Mouse (Mus musculus) kidney, postnatal 14 days (tissue): Measurements from ENCODE around the gene Epb41.

ENCODE experiments used
- DNase-seq: peaks from one replicate; pipeline ENCODE4 v3.0.0; 2022; ENCODE audit warnings: mixed read lengths

The Epb41 gene

DNA sequence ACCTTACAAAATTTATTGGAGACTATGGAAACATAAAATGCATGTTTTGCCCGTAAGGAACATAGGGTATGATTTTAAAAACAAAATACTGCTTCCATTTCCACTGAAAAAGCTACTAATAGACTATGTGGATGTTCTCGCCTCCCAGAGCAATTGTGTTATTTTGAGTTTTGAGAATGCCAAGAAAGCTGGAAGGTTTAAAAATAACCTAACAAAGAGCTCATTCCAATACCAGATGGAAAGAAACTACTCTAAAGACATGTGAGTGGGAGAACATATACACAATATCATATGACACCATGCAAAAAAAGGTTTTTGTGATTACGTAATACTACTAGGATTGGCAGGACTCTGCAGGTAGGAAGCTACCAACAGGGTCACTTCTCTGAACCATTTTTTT lies 31.4 kb downstream of the Epb41 start:
- no peak for DNase-seq

GRCm38 (mm10) chr4:132041471-132042332 lies 33.4 kb downstream of the Epb41 start:
- DNase-seq, result no peak

DNA sequence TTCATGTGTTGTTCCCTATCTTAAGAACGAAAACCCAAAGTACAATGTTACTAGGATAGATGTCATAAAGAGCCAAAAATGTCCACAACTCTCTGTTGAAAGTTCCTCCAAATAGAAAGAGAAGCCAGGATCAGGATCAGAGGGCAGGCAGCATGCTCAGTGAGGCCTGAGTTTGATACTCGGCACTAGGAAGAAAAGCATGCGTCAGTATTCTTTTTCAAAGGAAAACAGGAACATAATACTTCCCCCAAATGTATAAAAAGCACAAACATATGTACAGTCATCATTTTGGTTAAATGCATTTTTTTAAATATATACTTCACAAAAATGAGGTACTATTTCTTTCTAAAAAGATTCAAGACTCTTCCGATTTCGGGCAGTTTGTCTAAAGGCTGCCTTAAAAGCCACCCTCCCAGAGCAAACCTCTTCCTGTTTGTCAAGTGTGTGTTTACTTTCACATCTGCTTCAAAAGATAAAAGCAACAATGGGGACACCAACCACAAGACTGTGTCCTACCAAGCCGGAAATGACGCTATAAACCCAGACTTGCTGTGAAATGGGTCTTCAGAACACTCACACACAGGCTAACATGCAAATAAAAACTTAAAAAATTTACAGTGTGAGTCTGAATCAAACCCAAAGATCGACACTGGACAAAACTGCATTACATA lies 35.0 kb downstream of the Epb41 start:
- no peak for DNase-seq

DNA sequence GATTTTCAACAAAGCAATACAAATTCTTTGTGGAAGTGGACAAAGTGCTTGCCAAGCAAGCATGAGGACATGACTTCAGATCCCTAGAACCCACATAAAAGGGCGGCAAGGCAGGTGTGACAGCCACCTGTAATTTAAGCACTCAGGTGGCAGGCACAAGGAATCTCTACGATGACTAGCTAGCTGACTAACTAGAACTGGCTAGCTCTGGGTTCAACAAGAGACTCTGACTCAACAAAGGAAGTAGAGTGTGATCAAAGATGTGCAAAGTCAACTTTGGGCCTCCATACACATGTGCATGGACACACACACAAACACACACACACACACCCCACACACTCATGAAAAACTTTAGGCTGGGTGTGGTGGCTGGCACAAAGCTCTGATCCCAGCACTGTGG lies 35.6 kb downstream of the Epb41 start:
- no peak for DNase-seq

DNA sequence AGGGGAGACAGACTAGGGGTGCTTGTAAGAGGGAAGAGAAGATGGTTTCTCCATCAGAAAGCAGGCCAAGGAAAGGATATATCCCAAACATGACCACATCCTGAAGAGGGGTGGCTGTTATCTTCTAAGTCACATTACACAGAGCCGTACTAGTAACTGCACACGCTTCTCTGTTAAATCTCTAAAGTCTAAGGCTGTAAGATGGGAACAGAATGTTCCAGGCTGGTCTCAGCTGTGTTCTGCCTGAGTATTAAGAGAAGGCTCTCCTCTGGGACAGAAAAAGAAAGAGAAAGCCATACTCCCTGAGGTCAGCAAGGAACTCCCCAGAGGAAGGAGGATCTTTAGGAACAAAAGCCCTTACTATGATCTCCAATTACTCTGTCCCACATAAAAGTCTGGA lies 36.3 kb downstream of the Epb41 start:
- DNase-seq, result no peak

GRCm38 (mm10) chr4:132037991-132038390 lies 37.1 kb downstream of the Epb41 start:
- DNase-seq, result no peak

DNA sequence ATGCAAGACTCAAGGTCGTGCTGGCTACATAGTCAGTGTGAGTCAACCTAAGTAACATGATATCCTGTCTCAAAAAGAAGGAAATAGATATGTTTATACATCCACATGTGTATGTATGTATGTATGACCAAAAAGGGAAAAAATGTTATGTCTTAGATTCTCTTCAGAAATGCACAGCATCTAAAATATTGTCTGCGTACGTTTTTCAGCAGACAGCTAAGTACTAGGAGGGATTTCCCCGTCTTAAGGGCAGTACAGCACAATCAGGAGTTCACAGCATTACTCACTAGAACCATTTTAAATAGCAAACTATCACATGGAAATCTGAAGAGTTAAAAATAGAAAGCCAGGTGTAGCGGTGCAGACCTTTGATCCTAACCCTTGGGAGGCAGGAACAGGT lies 38.0 kb downstream of the Epb41 start:
- no peak for DNase-seq

DNA sequence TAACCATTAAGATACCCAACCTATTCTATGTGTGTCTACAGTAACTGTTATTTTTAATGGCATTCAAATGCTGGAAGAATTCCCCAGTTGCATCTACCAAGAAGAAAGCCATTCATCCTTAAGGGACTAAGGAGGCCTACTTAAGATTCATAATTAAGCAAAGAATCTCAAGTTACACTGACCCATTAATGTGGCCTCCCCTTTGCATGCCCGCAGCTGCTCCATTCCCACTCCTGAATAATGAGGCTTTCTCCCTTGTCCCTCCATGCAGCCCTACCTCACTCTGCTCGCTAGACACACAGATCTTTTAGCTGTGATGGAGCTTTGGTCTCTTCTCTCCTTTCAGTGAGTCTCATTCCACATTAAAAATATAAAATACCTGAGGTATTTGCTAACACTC lies 40.9 kb downstream of the Epb41 start:
- no peak for DNase-seq

GRCm38 (mm10) chr4:132033183-132033582 lies 41.9 kb downstream of the Epb41 start:
- DNase-seq, result no peak

DNA sequence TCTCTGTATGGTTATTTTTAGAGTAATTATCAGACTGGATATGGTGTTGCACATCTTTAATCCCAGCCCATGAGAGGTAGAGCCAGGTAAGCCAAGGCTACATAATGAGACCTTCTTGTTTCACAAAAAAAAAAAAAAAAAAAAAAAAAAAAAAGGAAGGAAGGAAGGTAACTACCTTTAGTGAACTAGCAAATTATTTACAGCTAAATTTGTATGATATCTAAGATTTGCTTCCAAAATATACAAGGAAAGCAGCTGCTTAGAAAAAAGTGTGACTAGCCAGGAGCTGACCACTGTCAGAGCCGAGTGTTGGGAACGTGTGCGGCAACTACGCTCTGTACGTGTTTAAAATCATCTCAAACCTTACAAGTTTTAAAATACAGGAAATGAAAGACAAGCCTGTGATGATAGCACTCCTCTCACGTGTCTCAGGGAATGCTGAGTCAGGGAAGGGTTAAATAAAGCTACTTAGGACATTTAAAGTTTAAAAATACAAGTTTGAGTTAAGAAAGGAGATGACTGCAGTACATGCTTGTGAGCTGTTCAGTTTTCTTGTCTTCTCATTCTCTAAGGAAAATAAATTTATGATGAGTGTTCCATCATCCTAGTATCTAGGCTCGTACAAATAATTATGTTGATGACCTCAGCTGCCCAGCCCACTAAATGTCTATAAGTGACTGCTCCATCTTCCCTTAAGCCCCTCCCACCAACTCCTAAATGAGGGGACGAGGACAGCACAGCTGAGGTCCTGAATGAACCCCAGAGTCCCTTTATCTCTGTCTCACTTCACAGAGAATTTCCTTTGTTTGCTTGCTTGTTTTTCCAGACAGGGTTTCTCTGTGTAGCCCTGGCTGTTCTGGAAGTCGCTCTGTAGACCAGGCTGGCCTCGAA lies 45.0 kb downstream of the Epb41 start:
- no peak for DNase-seq

DNA sequence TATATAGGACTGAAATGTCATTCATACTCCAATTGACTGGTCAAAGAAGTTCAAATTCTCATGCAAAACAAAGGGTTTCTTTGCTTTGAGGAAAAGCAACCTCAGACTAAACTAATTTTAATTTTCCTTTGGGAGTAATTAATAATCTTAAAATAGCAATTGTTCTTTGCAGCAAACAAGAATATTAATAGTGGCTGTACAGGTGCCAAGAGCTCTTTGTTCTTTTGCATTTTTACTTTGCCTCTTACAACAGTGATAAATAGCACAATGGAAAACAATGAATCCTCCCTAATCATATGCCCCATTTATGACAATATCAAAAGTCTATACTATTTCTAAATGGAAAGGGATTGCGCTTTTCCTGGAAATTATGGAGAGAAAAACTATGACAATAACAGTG lies 47.3 kb downstream of the Epb41 start:
- no peak for DNase-seq

GRCm38 (mm10) chr4:132027167-132027566 lies 48.0 kb downstream of the Epb41 start:
- no peak for DNase-seq

GRCm38 (mm10) chr4:132025738-132026527 lies 49.2 kb downstream of the Epb41 start:
- DNase-seq, result no peak

DNA sequence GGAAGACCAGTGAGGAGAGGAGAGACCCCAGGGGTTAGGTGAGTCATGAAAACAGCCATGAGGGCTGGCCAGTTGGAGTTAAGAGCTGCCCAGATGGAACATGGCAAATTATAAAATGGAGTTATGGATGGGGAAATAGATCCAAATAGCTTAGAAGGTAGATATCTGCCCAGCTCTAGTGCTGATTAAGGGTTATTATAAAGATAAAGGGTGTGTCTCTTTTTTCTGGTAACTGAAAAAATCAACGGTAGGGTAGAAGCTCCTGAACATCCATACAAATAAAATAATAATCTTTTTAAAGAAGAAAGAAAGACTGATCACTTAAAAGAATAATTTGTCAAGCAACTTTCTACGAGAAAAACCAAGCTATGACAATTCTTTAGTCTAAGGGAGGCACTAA lies 49.9 kb downstream of the Epb41 start:
- no peak for DNase-seq

GRCm38 (mm10) chr4:132023816-132024215 lies 51.3 kb downstream of the Epb41 start:
- DNase-seq, result no peak

DNA sequence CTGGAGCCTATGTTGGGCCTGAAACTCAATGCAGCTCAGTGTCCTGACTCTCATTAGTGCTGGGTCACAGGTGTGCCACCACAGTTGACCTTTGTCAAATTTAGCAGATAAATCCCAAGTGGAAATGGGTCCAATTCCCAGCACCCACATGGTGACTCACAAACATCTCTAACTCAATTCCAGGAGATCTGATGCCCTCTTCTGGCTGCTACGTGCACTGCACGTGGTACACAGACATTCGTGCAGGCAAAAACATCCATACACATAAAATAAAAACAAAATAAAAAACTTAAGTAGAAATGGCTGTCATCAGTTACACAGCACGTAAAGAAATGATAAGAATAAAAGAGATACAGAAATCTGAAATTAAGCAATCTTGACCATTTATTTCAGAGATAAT lies 52.5 kb downstream of the Epb41 start:
- DNase-seq, result no peak

GRCm38 (mm10) chr4:132021883-132022282 lies 53.2 kb downstream of the Epb41 start:
- no peak for DNase-seq

GRCm38 (mm10) chr4:132018547-132018946 lies 56.6 kb downstream of the Epb41 start:
- no peak for DNase-seq

- no peak for DNase-seq
Observed at GRCm38 (mm10) chr4:132015374-132015773, 59.7 kb downstream of the Epb41 start.

GRCm38 (mm10) chr4:132011619-132012018 lies 63.5 kb downstream of the Epb41 start:
- DNase-seq, result no peak

GRCm38 (mm10) chr4:132010416-132010815 lies 64.7 kb downstream of the Epb41 start:
- DNase-seq, result no peak

DNA sequence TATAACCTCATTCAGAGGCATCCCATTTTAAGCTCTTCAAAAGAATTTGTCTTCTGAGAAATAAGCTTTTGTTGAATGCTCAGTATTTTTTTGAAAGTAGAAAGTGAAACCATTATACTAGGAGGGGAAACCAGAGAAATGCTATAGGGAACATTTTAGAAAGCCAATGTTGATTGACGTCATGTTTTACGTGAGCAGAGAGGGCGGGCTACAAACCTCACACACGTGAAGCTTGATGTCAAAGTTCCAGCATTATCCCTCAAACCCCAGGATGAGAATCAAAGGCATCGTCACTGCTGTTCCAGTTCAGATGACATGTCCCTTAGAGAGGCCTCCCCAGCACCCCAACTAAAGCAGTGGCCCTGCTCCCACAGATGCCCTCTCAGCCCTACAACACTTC lies 66.9 kb downstream of the Epb41 start:
- DNase-seq, result no peak

- DNase-seq, result no peak
Observed at GRCm38 (mm10) chr4:132007123-132007522, 68.0 kb downstream of the Epb41 start.
